Mouse (Mus musculus) right cerebral cortex, adult 18-20 months (tissue): ENCODE data around the gene Prkaca.

Source experiments
- DNase-seq: peaks from one replicate; pipeline ENCODE4 v3.0.0; 2022; ENCODE audit warnings: mixed read lengths

Gene Prkaca

DNA sequence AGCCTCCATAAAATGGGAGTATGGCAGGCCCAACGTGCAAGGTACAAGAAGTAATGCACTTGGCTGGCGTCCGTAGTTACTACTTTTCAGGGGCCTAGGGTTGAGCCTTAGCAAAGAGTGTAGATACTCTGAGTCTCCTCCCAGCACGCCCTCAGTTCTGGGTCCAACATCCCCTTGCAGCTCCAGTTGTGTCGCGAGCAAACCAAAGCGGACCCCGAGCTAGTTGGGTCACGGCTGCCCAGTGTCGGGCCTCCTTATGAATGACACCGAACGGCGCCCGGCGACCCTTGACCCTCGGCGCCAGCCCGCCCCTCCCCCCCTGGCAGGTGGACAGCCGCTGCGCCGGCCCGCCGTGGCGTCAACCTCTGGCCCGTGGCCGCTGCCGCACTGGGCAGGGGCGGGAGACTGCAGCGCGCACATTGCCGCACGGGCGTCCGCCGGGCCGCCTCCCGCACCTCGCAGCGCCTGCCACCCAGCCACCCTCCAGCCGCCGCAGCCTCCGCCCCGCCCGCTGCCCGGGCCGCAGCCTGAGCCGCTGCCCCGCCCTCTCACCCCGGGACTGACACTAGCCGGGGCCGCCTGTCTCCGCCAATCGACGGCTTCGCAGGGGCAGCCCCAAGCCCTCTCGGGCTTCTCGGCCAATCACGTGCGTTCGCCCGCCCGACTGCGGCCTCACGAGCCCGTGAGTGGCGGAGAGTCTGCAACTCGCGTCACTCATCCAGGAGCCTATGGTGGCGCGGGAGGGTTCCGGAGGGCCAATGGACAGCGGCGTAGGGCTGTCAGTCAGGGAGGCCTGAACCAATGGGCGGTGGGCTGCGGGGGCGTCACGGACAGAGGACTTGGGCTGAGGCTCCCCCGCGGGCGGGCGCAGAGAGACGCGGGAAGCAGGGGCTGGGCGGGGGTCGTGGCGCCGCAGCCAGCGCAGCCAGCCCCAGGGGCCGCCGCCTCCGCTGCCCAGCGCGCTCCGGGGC, at the start of gene Prkaca:
TSS of gene Prkaca (plus strand) at position 844 of the 971 bp plus-strand sequence.
- DNase-seq, result peak; percentile 100

DNA sequence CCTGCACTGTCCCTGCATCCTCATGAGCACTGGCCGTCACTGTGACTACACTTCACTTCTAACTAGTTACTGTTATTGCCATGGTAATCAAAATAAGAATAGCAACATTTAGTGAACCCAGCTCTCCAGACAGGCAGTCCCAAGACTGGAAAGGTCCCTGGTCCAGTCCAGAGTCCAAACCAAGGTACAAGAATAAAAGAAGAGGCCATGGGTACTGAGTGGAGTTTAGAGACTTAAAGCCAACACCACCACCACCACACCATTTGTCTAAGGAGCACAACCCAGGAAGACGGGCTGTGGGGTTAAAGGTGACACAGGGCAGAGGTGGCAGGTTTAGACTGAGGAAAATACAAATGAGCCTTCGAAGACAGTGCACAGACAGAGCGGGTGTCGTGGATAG, 48.2 kb upstream of the Prkaca start:
- no peak for DNase-seq

DNA sequence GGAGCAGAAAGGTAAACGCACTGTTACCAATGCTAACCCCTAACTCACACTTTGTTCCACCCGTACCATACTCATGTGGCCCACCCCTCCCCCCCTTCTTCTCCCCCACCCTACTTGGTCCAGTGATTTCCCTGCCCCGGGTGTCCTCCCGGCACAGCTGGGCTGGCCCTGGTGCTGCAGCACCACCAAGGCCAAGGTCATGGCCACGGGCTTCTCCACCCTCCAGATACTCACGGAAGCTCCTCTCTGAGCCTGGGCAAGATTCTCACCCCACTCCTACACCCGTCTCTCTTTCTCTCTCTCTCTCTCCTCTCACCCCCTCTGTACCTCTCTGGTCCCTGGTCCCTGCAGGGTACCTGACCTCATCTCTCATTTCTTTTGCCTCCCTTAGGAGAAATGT, 46.5 kb upstream of the Prkaca start:
- DNase-seq, result no peak

DNA sequence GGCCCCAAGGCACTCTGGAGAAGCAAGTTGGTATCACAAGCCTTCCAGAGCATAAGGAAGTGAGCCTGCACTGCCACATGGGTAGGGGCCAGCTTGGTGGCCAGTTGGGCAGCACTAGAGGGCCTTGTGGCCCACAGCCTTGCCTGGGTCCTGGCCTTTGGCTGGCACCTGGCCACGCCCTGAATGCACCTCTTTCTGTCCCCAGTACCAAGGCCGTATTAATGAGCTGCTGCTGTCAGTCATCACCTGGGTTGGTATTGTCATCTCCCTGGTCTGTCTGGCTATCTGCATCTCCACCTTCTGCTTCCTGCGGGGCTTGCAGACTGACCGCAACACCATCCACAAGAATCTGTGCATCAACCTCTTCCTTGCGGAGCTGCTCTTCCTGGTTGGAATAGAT, 38.6 kb upstream of the Prkaca start:
- no peak for DNase-seq

DNA sequence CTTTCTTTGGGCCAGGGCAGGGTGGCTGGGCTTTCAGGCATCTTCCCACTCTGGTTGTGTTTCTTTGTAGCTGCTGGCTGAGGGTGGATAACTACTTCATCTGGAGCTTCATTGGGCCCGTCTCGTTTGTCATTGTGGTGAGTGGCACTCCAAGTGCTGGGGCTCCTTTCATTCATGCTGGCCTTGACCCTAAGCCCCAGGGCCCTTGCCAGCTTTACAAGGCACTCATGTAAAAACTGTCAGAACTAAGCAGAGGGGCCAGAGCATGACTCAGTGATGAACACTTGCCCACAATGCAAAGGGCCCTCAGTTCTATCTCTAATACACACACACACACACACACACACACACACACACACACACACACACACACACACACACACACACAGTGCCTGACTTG, 37.8 kb upstream of the Prkaca start:
- no peak for DNase-seq

DNA sequence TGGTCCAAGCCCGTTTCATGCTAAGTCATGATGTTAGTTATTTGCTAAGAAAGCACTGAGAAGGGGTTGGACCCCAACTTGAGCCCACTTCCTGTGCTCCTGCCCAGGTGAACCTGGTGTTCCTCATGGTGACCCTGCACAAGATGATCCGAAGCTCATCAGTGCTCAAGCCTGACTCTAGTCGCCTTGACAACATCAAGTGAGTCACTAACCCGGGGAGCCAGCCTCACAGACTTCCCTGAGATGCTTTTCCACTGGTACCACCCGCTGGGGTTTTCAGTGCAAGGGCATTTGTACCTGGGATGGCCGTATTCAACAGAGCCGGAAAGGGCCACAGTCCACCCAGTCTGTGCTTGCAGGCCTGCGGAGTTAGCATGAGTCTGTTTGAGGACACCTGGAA, 37.4 kb upstream of the Prkaca start:
- no peak for DNase-seq

DNA sequence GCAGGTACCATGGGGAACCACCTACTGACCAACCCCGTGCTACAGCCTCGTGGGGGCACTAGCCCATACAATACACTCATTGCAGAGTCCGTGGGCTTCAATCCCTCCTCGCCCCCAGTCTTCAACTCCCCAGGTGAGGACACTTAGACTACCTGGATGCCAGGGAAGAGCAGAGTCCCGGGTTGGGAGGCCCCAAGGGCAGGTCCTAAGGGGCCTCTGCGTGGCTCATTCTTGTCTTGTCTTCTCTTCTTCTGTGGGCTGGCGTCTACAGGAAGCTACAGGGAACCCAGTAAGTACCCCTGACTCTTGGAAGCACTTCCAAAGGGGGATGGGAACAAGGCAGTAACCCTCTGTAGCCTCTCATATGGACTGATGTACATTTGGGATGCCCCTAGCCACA, 35.1 kb upstream of the Prkaca start:
- DNase-seq, result no peak

DNA sequence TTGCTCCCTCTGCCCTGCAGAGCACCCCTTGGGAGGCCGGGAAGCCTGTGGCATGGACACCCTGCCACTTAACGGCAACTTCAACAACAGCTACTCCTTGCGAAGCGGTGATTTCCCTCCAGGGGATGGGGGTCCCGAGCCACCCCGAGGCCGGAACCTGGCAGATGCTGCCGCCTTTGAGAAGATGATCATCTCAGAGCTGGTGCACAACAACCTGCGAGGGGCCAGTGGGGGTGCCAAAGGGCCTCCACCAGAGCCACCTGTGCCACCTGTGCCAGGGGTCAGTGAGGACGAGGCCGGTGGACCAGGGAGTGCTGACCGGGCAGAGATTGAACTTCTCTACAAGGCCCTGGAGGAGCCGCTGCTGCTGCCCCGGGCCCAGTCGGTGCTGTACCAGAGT, 34.5 kb upstream of the Prkaca start:
- no peak for DNase-seq

DNA sequence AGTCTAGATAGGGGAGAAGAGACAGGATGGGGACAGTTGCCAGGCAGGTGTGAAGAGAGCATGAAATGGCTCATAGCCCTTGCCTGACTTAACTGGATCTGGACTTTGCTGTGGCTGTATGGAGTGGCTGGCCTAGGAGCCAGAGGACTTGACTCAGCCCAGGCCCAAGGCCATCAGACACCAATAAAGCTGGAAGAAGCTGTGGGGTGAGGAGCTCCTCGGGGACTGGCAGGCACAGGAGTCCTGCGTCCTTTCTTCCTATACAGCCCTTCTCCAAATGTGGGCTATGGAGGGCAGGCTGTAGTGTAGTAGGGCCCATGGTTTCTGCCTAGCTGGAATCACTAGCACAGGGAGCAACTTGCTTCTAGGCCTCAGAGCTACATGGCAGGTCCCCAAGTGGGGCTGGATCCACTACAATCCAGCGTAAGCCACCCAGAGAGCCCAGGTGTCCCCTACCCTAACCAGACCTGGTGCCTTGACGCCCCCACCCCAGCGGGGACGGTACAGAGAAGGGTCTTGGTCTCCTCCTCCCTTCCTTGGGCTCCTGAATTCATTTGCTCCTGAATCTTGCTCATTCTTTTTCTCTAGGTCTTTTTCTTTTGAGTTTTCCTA, 31.6 kb upstream of the Prkaca start:
- DNase-seq, result no peak

DNA sequence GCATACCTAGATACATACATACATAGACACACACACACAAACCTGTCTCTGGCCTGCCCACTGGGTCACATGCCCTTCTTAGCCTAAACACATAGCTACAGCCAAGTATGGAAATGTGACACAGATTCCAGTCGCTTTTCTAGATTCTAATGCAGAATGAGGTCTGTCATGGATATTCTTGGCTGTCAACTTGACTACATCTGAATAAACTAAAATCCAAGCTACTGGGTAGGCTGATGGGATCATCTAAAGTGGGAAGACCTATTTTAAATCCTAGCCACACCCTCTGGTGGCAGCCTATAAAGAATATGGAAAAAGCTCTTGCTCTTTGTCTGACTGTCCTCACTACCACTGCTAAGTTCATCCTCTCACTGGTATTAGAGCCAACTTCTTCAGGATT, 30.3 kb upstream of the Prkaca start:
- DNase-seq, result no peak

DNA sequence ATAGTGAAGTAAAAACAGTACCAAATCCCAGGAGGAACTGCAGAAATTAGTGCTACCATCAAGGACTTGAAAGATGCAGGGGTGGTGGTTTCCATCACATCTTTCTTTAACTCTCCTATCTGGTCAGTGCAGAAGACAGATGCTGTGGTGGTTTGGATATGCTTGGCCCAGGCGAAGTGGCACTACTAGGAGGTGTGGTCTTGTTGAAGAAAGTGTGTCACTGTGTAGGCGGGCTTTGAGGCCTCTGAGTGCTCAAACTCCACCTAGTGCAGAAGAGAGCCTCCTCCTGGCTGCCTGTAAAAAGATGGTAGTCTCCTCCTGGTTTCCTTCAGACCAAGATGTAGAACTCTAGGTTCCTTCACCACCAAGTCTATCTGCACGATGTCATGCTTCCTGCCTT, 27.3 kb upstream of the Prkaca start:
- no peak for DNase-seq

DNA sequence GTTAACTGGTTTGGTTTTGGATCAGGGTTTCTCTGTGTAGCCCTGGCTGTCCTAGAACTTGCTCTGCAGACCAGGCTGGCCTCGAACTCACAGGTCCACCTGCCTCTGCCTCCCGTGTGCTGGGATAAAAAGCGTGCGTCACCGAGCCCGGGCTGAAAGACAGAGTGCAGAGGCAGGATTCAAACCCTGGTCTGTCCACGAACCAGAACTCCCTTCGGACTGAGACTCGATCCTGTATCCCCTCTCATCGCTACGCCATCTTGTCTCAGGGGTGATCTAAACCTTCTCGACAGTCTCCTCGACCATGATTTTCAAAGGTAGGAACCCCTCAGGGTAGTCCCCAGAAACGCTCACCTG, 18.1 kb upstream of the Prkaca start:
- DNase-seq, result no peak

DNA sequence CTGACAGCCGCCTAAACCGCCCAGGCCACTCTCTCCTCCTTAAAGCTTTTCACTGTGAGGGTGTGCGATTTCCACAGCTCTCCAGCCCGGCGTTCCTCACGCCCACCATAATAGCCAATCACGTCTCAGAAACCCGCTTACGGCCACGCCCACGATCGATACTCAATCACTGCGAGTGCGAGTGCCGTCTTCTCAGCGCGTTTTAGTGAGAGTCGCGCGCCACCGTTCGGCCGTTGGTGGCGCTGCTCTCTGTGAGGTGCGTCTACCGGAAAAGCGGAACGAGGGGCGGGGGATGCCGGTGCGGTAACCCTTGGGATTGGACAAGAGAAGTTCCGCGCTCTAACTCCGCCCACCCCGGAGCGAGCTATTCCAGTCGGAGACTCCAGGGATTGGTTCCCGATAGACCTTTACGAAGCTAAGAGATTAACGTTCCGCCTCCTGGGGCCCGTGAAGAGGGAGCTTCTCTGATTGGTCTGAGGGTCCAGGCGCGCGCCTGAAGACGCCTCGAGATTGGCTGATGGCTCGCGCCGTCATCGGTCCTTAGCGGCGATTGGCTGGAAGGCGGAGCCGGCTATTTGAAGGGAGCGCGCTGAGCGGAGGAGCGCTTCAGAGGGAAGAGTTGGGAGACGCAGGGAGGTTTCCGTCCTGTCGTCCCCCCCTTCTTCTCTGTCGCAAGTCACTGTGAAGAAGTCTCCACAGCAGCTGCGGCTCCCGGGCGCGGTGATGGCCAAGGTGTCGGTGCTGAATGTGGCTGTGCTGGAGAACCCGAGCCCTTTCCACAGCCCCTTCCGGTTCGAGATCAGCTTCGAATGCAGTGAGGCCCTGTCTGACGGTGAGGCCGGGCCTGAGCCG, 17.5 kb upstream of the Prkaca start, which contains the start of the genes Gm10644 and Asf1b:
TSS of gene Gm10644 (minus strand) at position 100 of the 852 bp plus-strand sequence.
TSS of gene Asf1b (plus strand) at position 402 of the 852 bp plus-strand sequence.
- peak; percentile 100 for DNase-seq

DNA sequence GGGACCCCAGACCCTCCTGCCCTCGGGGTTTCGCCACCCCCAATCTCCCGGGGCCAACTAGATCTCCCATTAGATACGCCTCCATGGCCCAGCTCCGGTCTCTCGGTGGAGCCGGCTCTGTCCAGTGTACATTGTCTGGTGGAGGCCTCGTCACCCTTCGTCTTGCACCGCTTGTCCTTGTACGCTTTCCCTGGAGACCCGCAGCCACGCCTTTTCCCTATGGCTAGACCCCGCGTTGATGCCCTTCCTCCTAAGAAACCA, 16.9 kb upstream of the Prkaca start:
- DNase-seq, result no peak

DNA sequence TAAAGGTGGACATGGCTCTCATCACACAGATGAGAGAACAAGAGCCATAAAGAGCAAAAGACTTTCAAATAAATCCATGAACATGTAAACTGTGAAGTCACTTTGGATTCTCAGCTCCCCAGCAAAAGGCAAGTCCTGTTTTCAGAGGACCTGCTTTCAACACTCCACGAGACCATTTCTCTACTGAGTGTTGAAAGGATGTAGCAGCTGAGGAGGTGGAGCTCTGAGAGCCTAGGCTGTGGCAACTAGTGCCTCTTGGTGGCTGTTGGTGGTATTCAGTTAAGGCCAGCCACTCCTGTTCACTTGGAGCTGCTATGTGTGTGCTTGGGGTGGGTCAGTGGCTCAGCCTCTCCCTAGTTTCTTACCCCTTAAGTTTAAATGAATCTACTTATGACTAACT, 16.0 kb upstream of the Prkaca start:
- DNase-seq, result no peak

DNA sequence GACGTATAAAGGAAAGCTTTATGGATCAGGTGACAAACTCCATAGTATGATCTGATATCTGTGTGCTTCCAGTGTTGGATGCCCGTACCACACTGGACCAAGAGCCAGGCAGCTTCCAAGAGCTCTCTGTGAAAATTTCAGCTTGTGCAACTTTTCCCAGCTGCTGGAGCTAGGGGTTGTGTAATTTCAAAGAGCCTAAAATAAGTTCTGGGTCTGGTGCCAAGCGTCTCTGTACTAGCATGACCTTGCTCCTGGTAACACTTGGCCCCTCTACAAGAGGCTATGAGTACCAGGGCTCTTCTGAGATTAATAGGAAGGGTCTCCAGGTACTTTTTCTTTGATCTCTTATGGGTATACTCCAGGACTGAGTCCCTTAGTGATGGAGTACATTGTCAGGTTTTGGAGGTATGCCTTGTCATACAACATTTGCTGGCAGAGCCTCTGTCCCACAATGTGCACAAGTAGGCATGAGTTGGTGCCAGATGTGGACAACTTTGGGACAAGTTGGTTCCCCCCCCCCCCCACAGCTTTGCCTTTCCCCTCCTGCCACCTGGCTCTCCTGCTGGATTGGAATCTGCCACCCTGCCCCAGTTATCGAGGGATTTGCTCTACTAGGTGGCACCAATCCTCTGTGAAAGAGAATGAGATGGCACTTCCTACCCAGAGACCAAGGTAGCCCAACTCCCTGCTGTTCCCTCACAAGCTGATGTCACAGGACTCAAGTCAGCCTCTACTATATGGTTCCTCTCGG, 8.6 kb upstream of the Prkaca start:
- no peak for DNase-seq

DNA sequence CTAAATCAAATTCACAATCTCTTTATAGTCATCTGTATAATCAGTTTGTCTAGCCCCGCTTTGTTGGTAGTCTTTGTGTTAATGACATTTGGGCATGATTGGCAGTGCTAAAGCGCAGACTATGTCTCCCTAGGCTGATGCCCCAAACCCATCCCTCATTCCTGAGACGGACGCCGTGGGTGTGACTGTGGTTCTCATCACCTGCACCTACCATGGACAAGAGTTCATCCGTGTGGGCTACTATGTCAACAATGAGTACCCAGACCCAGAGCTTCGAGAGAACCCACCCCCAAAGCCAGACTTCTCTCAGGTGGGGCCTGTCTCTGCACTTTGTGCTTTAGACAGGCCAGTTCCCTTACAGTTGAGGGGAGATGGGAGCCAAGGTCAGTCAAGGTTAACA, 5.1 kb upstream of the Prkaca start:
- DNase-seq, result no peak

DNA sequence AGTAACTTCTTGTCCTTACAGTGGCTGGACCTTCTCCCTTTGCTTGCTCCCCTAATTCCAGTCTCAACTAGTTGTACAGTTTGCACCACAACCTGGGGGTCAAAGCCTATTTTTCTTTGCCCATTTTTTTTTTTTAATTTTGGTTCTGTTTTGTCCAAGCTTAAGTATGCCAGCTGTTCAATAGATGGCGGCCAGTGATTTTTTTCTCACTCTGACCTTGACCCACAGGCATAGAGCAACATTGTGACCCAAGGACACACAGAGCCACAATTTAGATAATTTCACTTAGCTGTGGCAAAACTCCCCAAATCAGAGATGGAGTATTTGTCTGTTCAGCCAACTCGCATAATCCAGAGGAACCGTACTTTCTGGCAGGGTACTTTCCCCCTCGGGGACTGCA, 1.7 kb upstream of the Prkaca start:
- DNase-seq, result no peak

DNA sequence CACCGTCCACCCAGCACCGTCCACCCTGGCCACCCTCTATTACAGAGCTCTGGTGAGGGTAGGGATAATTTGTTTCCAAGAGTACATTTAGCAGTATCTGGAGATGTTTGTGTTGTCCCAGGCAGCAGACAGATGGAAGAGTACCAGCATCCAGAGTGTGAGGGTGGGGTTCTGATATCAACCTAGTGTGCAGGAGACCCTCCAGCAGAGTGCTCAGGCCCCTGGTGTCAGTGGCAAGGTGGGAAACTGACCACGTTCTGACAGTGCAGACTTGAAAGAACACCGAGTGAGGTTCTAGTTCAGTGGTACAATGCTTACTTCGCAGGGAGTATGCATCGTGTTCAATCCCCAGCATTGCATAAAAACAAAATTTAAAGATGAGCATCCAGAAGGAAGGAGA, 1.1 kb upstream of the Prkaca start:
- DNase-seq, result no peak

DNA sequence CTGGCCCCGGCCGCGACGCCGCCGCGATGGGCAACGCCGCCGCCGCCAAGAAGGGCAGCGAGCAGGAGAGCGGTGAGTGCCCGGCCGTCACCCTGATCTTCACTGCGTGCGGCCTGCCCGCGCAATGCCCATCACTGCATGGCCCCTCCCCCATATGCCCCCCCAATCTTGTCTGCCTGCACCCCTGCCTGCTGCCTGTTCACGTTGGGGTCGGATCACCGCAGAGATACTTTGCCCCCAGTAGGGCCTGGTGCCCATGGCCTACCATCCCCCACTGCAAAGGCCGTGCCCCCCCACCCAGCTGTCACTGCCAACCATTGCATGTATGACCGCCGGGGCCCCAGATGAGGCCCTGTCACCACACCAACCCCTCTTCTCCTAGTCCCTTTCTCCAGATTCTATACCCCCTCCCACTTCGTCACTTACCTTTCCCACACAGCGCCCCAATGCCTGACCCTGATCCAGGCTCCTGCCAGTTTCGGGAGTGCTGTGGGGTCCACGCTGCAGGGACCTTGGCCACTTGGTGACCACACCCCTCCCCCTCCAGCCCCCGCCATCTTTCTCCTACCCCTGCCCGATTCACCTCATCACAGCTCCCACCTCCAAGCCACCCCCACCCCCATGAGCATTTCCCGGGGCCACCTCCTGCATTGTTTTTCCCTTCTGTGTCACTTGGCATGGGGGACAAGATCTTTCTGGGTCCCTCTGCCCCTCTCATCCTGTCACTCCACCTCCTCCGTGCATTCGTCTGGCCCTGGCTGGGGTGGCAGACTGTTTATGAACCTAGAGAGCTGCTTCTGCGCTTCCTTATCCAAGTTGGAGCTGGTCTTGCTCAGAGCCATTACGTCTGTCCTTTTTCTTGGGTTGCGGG, 603 bp downstream of the Prkaca start:
- no peak for DNase-seq

DNA sequence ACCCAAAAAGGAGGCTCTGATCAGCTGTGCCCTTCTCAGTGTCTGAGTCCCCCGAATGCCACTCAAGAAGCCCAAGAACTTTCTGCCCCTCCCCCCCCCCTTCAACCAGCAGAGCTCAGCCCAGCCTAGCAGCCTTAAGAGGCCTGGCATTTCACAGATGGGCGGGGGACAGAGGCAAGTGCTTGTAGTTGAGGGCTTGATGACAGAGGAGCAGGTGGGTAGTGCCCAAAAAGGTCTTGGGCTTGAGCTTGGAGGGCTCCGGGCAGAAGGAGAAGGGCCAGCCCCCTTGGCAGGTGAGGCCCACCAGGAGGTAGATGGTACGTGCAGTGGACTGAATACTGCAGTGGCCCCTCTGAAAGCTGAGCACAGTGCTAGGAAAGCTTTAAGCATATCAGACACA, 1.7 kb downstream of the Prkaca start:
- no peak for DNase-seq

DNA sequence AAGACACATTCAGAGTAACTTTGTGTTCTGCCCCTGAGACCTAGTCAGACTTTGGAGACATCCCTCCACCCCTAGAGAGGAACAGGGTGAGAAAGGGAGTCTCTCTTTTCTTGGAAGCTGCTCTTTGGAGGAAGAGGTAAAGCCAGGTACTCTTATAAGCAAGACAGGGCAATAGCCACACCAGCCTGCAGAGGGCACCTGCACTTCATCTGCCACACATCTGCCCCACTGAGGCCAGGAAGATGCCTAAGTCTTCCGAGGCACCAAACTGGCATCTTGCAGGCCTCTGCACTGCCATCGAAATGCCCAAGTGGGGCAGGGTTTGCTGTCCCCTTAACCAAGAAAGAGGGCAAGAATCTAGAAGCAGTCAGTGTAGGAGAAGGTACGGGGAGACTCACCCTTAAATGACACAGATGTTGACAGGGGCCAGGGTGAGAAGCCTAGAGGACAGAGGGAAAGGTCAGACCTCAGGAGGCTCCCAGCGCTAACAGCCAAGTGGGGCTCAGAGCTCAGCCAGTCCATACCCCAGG, 3.4 kb downstream of the Prkaca start:
- DNase-seq, result no peak
